Mouse (Mus musculus) gastrocnemius, postnatal 14 days (tissue): ENCODE data around the gene Dzip1. TPM values are rescaled to one million over a fixed set of nuclear protein-coding genes. Genes with fewer than 3 reads are reported as not detected.

Experiments used
- DNase-seq: peaks from one replicate; pipeline ENCODE4 v3.0.0; 2021; ENCODE audit warnings: mixed read lengths
- intact Hi-C: fragments of 180-260 bp; cut with DNase I; formaldehyde crosslinking; loops from one replicate; pipeline ENCODE4 v1.15.1; 2025; ENCODE audit warnings: low total_unique reads
- total RNA-seq, 2 experiments: library from RNA; stranded (reverse); gene quantifications; 2 replicates each; pipeline ENCODE4 v1.2.3; 2021

The Dzip1 gene
- total RNA-seq, 2 experiments from 2014 or later: 3.0 to 4.3 TPM

DNA sequence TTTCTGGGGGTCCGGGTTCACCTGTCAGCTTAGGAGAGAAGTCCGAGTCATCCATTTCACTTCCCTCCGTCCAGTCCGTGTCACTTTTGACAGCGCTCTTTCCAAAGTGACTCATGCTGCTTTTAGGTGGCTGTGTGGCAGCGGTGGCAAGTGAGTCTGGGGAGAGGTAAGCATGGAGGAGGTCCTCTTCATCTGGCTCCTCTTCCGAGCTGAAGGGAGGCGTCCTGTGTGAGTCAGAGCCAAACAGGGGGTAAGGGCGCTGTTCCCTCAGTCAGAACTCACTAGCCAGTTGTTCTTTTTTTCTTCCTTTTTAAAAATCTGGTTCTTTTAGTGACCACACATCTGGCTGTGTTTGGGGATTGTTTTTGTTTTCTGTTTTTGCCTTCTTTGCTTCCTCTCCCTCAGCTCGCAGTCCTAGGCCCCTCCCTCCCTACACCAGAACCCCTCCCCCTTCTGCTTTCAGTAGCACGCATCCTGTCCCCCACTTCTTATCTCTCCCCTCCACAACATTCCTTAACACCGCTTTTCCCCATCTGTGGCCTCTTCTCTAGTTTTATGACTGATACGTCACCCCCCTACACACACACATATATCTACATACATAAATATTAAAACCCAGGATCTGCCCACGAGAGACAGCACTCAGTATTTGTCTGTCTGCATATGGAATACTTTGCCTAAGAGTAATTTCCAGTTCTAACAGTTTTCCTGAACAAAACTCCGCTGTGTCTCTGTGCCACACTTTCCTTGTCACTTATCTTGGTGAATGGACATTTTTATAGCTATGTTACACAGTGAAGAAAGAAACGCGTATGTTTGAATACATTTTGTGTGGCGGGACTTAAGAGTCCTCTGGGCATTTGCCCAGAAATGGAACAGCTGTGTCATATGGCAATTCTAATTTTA, 41.7 kb downstream of the Dzip1 start:
- no peak for DNase-seq
- intact Hi-C loops: no loop called here

DNA sequence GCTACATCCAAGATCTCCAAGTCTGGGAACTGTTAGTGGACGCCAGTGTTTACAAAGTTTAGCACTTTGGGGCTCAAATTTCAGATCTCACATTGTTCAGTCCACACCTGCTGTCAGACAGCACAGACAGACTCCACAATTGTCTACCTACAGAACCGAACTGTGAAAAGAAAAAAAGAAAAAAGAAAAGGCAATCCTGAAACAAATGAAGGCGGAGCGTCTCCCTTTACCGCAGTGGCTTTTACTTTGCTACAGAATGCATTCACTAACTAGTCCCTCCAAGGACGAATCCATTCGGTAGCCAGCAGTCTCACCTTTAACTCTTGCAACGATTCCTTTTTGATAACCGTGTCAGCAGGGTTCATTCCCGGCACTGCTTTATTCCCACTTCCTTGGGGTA, 44.6 kb downstream of the Dzip1 start:
- no peak for DNase-seq
- intact Hi-C loops: no loop called here

DNA sequence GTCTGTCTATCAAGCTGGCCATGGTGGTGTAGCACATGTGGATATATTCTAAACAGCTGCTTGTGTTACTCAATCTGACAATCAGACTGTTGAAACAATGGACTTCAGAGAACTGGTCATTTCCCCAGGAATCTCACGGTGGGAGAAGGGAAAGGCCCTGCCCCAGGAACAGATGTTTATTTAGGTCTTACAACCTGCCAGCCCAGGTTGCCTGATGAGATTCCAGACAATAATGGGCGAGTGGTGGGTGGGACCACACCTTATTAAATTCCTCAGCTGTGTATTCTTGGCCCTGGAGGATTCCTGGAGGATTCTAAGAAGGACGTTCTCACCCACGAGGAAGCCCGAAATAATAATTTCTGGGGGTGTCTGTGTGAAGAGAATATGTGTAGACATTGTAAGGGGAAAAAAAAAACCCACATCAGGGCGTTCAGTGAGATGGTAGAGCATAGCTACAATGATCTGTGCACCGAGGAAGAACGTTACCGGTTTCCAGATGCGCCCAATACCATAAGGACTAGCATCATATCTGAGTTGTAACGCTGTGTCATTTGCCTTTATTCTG, 46.8 kb downstream of the Dzip1 start:
- DNase-seq: no peak
- intact Hi-C loops: no loop called here

DNA sequence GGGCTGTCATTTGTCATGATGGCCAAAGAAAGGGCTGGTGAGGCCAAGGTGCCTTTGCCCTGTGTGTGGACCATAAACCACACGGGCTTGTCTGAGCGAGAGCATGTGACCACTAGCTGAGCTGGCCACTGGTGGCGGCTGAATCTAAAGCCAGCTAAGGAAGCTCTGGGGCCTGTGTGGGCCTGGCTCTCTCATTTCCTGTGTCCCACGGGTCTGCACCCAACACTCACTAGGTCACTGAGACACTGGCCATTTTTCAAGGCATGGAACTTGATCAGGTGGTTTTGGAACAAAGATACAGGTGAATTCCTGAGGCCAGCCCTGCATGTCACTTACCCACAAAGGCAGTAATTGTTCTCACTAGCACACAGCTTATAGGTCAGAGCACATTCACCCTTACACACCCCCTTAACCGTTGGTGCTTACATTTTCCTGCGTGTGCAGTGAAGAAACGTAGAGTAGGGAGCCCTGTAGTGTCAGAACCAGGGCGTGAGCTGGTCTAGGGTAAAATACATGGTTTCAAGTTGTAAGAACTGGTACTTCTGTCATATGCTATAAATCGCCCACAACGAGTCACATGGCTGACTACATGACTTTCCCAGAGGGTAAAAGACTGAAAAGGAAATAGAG, 50.4 kb downstream of the Dzip1 start:
- no peak for DNase-seq
- intact Hi-C loops: no loop called here

DNA sequence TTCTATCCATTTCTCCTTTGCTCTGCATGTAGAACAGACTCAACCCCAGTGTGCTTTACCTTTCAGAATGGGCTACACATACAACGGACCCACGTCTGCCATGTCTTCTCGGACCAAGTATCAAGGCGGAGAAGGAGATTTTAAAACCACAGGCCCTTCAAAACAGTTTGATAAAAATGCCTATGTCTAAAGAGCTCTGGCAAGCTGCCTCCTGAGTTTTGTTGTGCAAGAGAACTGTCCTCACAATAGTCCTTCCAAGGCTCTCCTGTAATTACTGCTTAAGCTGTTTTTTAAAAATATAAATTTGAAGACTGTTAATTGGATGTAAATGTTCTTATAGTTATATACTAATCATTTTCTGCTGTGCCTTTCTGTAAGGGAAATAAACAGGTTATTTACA, 51.1 kb downstream of the Dzip1 start:
- DNase-seq: no peak
- intact Hi-C loops: no loop called here

DNA sequence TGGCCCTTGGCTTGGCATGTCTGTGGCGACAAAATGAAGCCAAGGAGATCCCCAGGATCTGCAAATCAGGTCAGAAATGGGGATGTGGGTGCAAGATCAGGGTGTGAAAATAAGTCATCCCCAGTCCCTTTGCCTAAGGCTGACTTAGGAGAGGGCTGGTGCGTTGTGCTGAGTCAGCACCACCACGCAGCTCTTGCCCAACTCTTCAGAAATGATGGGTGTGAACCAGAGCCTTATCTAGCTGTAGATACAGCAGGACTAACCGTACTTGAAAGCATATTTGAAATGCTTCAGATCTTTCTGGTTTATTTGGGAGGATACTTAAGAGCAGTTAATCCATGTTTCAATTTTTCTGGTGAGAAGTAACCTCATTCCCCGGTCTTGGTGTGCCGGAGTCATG, 55.5 kb downstream of the Dzip1 start:
- no peak for DNase-seq
- intact Hi-C loops: no loop called here

DNA sequence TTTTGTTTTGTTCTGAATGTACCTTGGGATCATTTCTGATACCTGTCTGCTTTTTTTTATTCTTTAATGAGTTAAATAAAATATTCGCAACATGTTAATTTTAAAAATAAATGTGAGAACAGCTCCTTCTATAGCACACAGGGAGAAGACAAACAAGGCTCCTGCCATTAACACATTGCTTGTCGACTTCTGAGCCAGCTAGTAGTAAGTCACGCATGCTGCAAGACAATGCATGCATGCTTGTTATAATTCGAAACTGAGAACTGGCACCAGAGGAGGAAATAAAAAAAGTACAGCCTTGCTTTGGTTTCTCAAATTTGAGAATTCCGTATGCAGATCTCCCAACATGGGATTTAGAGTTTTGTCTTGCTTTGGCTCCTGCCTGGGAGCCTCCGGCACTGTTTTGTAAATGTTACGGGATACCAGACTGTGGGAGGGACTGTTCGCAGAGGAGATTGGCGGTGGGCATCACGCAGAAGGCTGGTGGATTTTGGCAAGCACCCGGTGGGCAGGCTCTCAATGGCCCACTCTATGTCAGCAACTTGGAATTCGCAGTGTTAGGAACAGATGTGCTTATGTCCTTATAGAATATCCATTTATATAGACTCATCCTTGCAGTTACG, 57.0 kb downstream of the Dzip1 start:
- intact Hi-C loops: no loop called here
- DNase-seq: no peak

DNA sequence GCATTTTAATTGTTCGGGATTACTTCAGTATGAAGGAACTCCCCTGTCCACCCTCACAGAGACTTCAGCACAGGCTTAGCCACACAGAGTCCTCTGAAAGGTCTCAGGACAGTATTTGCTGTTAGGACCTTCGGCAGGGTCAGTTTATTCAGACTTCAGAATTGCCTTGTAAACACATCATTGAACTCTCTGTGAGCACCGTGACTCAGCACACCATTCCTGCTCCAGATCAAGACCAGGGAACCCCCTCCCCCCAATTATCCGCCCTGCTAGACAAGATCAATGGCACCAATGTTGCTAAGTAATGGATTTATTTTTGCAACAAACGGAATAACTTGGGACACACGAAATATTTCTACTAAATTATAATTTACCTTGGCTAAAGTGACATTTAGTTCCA, 57.9 kb downstream of the Dzip1 start:
- intact Hi-C loops: no loop called here
- no peak for DNase-seq

DNA sequence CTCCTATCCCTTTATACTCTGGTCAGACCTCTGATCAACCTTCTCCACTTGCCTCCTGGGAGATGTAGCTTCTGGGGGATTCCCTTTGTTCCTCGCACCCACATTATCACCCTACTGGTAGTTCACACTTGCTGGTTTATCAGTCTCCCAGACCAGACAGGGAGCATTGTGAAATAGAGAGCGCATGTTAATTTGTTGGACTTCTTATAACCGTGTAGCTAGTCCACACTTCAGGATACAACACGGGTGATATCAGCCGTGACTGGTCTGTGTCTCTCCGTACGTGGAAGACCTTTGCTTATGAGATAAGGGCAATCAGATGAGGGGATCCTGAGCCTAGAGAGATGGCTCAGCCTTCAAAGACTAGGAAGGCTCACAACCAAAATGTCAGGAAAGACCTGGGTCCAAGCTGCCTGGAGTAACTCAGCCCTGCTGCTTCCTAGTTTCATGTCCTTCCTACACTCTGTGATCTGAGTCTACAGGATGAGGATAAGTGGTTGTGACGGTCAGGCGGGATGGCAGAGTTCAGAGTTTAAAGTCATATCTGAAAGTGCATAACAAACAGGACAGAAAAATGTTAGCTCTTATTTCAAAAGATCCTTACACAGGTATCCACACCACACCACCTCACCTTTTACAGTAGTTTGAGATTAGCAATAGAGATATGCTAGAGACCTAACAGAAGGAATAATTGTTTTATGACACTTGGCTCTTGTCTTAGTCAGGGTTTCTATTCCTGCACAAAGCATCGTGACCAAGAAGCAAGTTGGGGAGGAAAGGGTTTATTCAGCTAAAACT, 59.0 kb downstream of the Dzip1 start:
- intact Hi-C loops: no loop called here
- no peak for DNase-seq

DNA sequence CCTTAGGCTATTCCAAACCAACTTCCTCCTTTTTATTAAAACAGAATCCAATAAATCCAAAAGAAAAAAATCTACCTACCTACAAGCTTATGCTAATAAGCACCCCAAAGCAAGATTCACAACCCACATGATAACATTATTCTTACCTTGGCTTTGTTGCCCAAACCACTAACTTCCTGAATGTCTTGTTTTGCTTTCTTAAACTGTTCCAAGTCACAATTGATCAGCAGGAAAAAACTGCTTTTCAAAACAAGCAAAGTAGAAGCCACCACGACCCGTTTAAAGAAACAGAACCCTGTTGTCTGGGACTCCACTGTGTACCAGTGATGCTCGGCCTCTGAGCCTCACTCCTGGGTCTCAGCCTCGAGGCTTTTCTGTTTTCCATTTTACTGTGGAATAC, 60.4 kb downstream of the Dzip1 start:
- no peak for DNase-seq
- intact Hi-C loops: no loop called here

DNA sequence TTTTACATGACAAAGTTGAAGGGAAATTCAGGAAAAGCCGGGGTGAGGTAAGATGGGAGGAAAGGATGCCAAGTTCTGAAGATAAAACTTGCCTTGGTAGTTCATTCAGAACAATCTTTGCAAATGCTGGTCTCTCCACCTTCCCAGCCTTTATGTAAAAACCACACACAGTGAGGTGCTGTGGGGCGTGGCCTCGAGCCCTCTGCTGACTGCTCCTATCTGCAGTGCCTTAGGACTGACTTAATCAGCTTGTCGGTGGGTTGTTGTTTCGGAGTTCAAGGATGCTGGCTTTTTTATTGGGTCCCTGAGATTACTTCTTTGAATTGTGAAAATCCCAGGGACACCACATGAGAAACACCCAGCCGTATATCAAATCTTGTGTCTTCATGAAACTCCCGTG, 63.0 kb downstream of the Dzip1 start:
- DNase-seq: no peak
- intact Hi-C loops: no loop called here

DNA sequence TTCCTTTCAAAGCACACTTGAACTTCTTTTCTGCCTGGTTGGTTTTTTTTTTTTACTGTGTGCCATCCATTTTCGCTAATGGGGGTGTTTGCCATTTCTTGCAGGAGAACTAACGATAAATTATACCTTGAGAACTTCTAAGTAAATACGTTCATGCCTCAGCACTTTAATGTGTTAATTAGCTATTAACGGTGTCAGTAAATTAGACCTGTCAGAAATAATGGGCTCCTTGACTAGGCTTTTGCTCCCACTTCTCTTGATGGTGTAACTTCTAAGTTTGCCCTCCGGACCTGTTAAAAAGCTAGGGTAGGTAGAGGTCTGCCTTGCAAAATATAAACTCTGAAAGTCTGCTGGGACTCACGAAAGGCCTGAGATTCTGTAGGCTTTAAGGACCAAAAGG, 66.9 kb downstream of the Dzip1 start:
- intact Hi-C loops: no loop called here

DNA sequence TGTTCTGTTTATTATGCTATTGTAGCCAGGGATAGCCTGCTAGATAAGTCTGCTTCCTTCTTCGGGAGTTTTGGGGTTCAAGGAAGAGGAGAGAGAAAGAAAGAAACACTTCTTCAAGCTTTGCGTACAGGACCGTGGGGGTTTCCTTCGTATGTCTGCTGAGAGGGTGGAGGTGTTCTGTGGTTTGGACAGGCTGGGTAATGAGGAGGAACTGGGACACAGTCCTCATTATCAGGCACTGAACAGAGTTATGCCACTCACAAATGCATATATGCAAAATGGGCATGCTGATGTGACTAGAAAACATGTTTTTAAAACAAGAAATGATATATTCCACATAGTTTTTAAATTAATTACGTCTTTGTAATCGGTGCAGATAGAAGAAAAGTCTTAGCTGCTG, 68.7 kb downstream of the Dzip1 start:
- no peak for DNase-seq
- intact Hi-C loops: no loop called here

More for the DNA sequence above, 66.9 kb downstream of the Dzip1 start:
- DNase-seq: no peak

DNA sequence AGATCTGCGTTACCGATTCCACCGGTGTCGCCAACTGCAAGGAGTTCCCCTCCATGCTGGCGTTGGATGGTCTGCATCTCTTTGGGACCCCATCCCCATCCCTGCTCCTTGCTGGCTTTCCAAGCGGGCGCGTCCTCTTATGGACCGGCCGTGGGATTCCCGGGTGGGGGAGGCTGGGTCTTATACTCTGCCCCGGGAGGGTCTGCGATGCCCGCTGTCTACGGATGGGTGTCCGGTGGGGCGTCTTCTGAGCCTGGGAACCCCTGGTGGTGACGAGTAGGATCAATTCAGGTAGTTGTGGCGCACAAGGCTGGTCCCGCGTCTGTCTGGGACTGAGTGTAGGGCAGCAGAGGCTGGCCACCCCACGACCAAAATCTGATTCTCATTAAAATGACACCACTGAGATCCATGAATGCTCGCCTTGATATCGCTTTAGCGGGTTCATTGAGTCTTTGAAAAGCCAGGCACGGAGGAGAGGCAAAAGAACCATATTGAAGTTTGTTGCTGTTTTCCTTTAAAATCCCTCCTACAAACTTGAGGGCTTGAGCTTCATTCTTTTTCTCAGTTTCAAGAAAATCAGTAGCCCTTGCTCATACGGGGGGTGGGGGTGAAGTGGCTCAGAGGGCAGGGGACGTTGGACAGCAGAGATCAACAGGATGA, 70.0 kb downstream of the Dzip1 start:
- intact Hi-C loops: no loop called here
- DNase-seq: no peak

DNA sequence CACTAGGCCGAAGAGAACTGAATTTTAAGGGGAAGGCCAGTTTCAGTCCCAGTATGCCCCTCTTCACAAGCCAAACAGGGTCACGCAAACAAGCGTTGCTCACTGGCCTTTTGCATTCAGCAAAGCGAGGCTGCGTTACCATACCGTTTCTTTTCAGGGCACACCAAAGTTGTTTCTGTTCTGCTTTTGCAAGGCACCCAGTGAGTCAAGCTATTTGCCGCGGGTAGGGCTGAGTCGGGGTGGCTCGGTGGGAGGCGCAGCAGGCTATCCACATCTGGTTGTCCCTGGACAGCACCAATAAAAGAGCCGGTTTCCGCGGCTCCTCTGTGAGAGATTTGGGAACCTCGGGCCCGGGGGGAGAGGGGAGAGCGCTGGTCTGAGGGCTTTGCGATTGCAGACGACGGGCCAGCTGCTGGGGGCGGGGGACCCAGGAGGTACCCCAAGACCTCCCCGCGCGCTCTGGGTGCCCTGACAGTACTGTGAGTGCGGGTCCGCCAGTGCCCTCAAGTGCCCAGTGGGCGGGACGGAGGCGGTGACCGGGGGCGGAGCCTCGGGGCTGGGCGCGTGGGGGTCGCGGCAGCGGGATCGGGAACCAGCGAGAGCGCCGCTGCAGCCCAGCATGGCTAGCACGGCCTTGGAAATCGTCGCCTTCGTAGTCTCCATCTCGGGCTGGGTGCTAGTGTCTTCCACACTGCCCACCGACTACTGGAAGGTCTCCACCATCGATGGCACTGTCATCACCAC, 70.7 kb downstream of the Dzip1 start:
- peak; percentile 27 for DNase-seq
- intact Hi-C loops: no loop called here

DNA sequence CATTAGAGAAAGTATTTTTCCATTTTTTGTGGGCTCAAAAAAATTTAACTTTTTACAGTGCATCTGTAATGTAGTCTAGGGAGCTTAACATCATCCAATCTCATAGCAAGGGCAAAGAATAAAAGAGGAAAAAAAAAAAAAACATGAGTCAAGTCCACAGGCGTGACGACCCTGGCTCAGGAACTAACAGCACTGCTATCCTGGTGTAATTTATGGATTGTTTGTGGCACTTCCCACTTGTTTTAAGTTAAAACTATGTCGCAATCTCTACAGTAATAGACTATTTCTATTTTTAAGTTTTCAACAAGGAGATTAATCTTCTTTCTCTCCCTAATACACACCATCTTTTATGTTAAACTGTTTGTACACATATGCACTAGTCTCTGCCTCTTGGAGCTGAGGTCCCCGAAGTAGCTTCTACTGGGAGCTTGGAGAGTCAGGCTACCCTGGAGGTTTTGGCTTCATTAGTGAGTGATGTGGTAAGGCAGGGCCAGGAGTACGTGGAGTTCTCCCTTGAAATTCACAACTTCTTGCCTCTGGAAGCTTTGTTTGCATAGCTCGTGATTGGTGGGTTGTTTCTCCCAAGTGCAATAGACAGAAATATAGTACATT, 73.7 kb downstream of the Dzip1 start:
- DNase-seq: no peak
- intact Hi-C loops: no loop called here

DNA sequence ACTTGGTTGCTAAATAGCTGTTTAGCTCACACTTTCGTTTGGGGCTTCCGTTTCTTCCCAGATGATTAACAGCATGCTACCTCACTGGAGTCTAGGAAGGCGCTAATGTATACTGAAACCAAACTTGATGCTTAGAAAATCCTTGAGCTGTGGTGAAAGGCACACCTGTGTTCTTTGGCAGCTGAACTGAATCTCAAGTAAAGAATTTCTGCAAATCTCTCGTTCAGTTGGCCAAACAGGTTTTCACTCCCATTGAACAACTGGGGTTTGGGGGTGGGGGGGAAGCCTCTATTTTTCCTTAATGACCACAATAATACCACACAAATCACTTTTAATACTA, 74.6 kb downstream of the Dzip1 start:
- no peak for DNase-seq
- intact Hi-C loops: no loop called here

DNA sequence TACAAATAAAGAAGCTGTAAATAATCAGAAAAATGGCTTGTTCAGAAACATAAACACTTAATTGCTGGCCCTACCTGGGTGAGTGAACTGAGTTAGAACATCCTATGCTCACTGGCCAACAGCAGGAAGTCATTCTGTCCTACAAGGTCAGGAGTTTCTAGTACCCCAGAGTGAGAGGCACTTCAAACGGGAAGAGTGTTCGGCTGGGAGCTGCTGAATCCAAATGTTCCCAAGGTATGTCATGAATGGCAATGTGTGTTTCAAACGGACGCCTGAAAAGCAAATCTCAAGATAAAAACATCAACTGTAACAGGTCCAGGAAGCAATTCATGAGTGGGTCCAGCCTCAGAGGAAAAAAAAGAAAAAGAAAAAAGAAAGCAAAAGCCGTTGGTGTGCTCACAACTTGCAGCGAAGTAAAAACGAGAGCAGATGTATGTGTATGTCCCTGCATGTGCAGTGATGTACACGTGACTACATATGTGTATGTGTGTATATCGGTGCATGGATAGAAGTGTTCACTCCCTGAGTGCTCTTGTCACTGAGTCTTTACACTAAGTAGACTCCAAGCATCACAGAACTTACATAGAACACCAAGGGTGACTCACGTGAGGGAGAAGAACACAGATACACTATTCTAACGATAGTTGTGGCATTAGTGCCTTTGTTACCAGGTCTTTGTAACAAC, 75.1 kb downstream of the Dzip1 start:
- intact Hi-C loops: no loop called here
- DNase-seq: no peak
